Mouse (Mus musculus): ENCODE measurements around the gene A930018P22Rik. TPM values are rescaled to one million over a fixed set of nuclear protein-coding genes. Genes with fewer than 3 reads are reported as not detected.

Gene A930018P22Rik
- polyA plus RNA-seq (2017; shearing (Covaris generic)) = not detected

GRCm38 (mm10) chr2:104122505-104123378 is at the start of gene A930018P22Rik:
Gene A930018P22Rik (plus strand): TSS chr2:104122769.

DNA sequence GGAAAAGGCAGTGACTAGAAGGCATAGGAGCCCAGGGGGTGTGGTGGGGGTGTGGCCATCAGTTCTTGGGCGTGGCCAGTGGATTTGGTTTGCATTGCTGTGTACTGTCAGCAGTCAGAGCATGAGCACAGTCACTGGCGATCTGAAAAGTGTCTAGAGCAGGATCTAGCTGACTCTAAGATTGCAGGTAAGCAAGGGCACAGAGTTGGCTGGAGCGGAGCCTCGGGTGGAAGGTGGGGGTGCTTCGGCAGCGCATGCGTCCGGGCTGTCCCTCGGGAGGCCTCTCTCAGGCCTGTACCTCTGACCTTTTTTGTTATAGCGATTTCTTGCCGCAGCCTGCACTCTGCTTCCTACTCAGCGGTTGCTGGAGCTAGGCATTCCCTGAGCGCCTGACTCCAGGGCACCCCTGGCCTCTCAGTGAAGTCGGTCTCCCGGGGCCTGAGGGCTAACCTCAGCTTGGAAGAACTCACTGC is 26.8 kb upstream of the A930018P22Rik start, which contains the start of gene Cd59a:
Gene Cd59a (plus strand): TSS at position 61 of the 473 bp plus-strand sequence.

Other genes with a start within 250 kb of the A930018P22Rik start
- not detected for gene Lmo2, start 164.8 kb upstream of the A930018P22Rik start, polyA plus RNA-seq (2017; shearing (Covaris generic))
- gene Fbxo3, start 95.0 kb upstream of the A930018P22Rik start, polyA plus RNA-seq (2017; shearing (Covaris generic)) = 38.5 TPM
- gene 4931422A03Rik, start 94.4 kb upstream of the A930018P22Rik start, polyA plus RNA-seq (2017; shearing (Covaris generic)) = 4.7 TPM
- gene Gm10912, start 56.9 kb upstream of the A930018P22Rik start, polyA plus RNA-seq (2017; shearing (Covaris generic)) = 0.22 TPM
- not detected for gene Gm10799, start 54.2 kb upstream of the A930018P22Rik start, polyA plus RNA-seq (2017; shearing (Covaris generic))
- not detected for gene Cd59b, start 52.9 kb upstream of the A930018P22Rik start, polyA plus RNA-seq (2017; shearing (Covaris generic))
- gene Cd59a, start 27.0 kb upstream of the A930018P22Rik start, polyA plus RNA-seq (2017; shearing (Covaris generic)) = not detected